Mouse (Mus musculus) fibroblast of lung, adult 2 months (primary cell): Measurements from ENCODE around the gene Prss29.

Experiments
- DNase-seq: peaks from one replicate; pipeline ENCODE4 v3.0.0-alpha.2; 2011; ENCODE audit warnings: low read depth

The Prss29 gene

GRCm38 (mm10) chr17:25318354-25318753 is at the start of gene Prss29:
Gene Prss29 (plus strand): TSS chr17:25318654.
- DNase-seq = no peak

- DNase-seq = no peak
Observed at GRCm38 (mm10) chr17:25270795-25271335, 47.6 kb upstream of the Prss29 start.

- no peak for DNase-seq
Observed at GRCm38 (mm10) chr17:25272326-25272725, 46.1 kb upstream of the Prss29 start.

- DNase-seq = peak; percentile 72
Observed at GRCm38 (mm10) chr17:25272951-25273705, 45.3 kb upstream of the Prss29 start.

GRCm38 (mm10) chr17:25273706-25274501 is 44.5 kb upstream of the Prss29 start:
- DNase-seq = peak; percentile 93

GRCm38 (mm10) chr17:25274571-25275346 is 43.7 kb upstream of the Prss29 start, which contains the start of gene Ube2i:
Gene Ube2i (minus strand): TSS chr17:25274622.
- DNase-seq = no peak

- no peak for DNase-seq
Observed at GRCm38 (mm10) chr17:25275833-25276232, 42.6 kb upstream of the Prss29 start.

- DNase-seq = no peak
Observed at GRCm38 (mm10) chr17:25282133-25282532, 36.3 kb upstream of the Prss29 start.

- DNase-seq = no peak
Observed at GRCm38 (mm10) chr17:25285033-25285432, 33.4 kb upstream of the Prss29 start.

GRCm38 (mm10) chr17:25288842-25289241 is 29.6 kb upstream of the Prss29 start:
- DNase-seq = no peak

GRCm38 (mm10) chr17:25290411-25290810 is 28.0 kb upstream of the Prss29 start:
- DNase-seq = no peak

GRCm38 (mm10) chr17:25293495-25293894 is 25.0 kb upstream of the Prss29 start:
- no peak for DNase-seq

- no peak for DNase-seq
Observed at GRCm38 (mm10) chr17:25294111-25294510, 24.3 kb upstream of the Prss29 start.

- DNase-seq = no peak
Observed at GRCm38 (mm10) chr17:25298094-25298493, 20.4 kb upstream of the Prss29 start, which contains the start of gene Prss34. Gene Prss34 (plus strand): TSS chr17:25298394.

- DNase-seq = no peak
Observed at GRCm38 (mm10) chr17:25308346-25308745, 10.1 kb upstream of the Prss29 start, which contains the start of gene Prss28. Gene Prss28 (plus strand): TSS chr17:25308646.

GRCm38 (mm10) chr17:25320819-25321218 is 2.4 kb downstream of the Prss29 start:
- no peak for DNase-seq

- no peak for DNase-seq
Observed at GRCm38 (mm10) chr17:25322930-25323329, 4.5 kb downstream of the Prss29 start.

- DNase-seq = no peak
Observed at GRCm38 (mm10) chr17:25332321-25332720, 13.9 kb downstream of the Prss29 start.

- no peak for DNase-seq
Observed at GRCm38 (mm10) chr17:25333943-25334342, 15.5 kb downstream of the Prss29 start.

GRCm38 (mm10) chr17:25338218-25338617 is 19.8 kb downstream of the Prss29 start:
- no peak for DNase-seq

GRCm38 (mm10) chr17:25340003-25340402 is 21.5 kb downstream of the Prss29 start:
- DNase-seq = no peak

GRCm38 (mm10) chr17:25341490-25341889 is 23.0 kb downstream of the Prss29 start:
- DNase-seq = no peak
